Mouse (Mus musculus) small intestine, adult 2 months (tissue): Measurements from ENCODE around the gene Psmd6. TPM values are rescaled to one million over a fixed set of nuclear protein-coding genes. Genes with fewer than 3 reads are reported as not detected.

Experiments
- H3K27ac ChIP-seq: fragments of 200-500 bp; 2 replicates; pipeline ENCODE4 v1.5.1; 2012; ENCODE audit warnings: low read depth, low read length, control low read depth, inconsistent platforms; ENCODE audit not compliant: insufficient read depth
- H3K27me3 ChIP-seq: fragments of 200-500 bp; 2 replicates; pipeline ENCODE4 v1.6.1; 2012; ENCODE audit warnings: mild to moderate bottlenecking, moderate library complexity, low read length, inconsistent platforms; ENCODE audit not compliant: control insufficient read depth, insufficient read depth
- H3K36me3 ChIP-seq: fragments of 200-500 bp; 2 replicates; pipeline ENCODE4 v1.6.1; 2012; ENCODE audit warnings: mild to moderate bottlenecking, low read length, control low read depth, inconsistent platforms; ENCODE audit not compliant: control insufficient read depth, insufficient read depth
- H3K4me1 ChIP-seq: fragments of 200-500 bp; 2 replicates; pipeline ENCODE4 v1.6.1; 2012; ENCODE audit warnings: low read length, inconsistent platforms, mixed read lengths; ENCODE audit not compliant: control insufficient read depth, insufficient read depth, insufficient read length
- H3K4me3 ChIP-seq: fragments of 200-500 bp; 2 replicates; pipeline ENCODE4 v1.5.1; 2012; ENCODE audit warnings: low read depth, mild to moderate bottlenecking, control low read depth, inconsistent platforms, low read length, moderate library complexity
- CTCF ChIP-seq: fragments of 200-500 bp; IDR thresholded peaks from 2 replicates; pipeline ENCODE4 v1.5.1; 2012; ENCODE audit warnings: low read depth, mild to moderate bottlenecking, control low read depth, inconsistent platforms, low read length, moderate library complexity, mixed read lengths; ENCODE audit not compliant: insufficient replicate concordance, insufficient read length; ENCODE audit errors: extremely low read depth
- POLR2A ChIP-seq: fragments of 200-500 bp; IDR thresholded peaks from 2 replicates; pipeline ENCODE4 v1.6.1; 2012; ENCODE audit warnings: low read depth, mild to moderate bottlenecking, control low read depth, inconsistent platforms, low read length, moderate library complexity
- WGBS: fragments of 180-500 bp; shearing (Covaris S2); methylation state at CpG from one replicate; pipeline ENCODE4 v1.1.7; 2018; 5-methylcytosine and 5-hydroxymethylcytosine counted together
- polyA plus RNA-seq: library from polyadenylated mRNA; depleted of rRNA; stranded (reverse); fragments of >200 nt; gene quantifications from 2 replicates; pipeline ENCODE4 v1.2.3, GENCODE M21; 2012

Psmd6 gene
- polyA plus RNA-seq, 1 experiment, result 7.5 TPM

DNA sequence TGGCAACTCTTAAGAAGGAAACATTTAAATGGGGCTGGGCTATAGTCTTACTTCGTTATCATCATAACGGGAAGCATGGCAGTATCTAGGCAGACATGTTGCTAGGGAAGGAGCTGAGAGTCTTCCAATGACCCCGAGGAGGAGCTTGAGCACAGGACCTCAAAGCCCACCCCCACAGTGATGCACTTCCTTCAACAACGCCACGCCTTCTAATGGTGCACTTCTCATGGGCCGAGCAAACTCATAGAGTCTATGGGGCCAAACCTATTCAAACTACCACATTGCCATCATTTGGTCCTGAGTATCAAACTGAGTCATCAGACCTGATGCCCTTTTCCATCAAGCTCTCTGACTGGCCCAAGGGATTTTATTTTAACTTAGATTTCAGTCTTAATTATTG is 30.2 kb downstream of the Psmd6 start:
- H3K27me3 ChIP-seq, result no peaks in the 10 kb centered on the region
- no peak overlapping the region for H3K4me3 ChIP-seq
- no peaks in the 10 kb centered on the region for H3K4me1 ChIP-seq
- no peak for TF ChIP-seq CTCF
- no peak for TF ChIP-seq POLR2A
- 93% methylated on average over 6 of the region's 6 CpGs for WGBS
- H3K27ac ChIP-seq, result no peak overlapping the region
- peaks cover 46% of the 10 kb centered on the region for H3K36me3 ChIP-seq

DNA sequence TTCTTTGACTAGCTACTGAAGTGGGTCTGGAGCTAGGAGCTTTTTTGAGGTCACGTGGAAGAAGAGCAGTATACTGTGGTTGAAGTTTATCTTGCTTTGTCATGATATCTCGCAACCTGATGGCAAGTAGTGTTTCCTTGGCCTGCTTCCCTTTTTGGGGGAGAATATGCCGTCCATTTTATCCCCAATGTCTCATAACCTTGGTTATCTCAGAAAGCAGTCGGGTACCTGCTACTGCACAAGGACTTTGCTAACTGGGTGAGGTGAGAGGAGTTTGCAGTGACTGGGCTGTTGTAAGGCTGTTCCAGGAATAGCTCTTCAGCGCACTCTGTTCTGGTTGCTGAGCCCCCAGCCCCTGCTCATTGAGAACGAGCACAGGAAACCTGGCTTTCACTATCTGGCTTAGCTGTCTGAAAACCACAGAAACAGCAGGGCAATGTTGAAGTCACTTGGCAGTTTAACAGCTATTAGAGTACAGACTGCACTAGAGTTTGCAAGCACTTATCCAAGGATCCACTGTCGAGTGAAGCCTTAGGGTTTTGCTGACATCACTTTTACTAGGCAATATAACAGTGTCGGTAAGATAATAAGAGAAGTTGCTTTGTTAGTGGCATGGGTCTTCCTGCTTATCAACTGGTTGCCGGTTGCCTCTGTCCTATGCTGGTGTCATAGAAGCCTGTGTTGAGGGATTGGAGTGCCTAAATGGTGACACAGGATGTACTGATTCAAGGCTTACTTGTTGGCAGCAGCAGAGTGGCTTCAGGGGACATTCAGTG is 32.6 kb downstream of the Psmd6 start:
- Histone ChIP-seq H3K27ac (no peak overlapping the region), H3K4me1 (no peaks in the 10 kb centered on the region), H3K27me3 (no peaks in the 10 kb centered on the region), H3K4me3 (no peak overlapping the region), H3K36me3 (peaks cover 34% of the 10 kb centered on the region)
- TF ChIP-seq POLR2A (no peak), CTCF (no peak)
- 76% methylated on average over 9 of the region's 9 CpGs for WGBS

DNA sequence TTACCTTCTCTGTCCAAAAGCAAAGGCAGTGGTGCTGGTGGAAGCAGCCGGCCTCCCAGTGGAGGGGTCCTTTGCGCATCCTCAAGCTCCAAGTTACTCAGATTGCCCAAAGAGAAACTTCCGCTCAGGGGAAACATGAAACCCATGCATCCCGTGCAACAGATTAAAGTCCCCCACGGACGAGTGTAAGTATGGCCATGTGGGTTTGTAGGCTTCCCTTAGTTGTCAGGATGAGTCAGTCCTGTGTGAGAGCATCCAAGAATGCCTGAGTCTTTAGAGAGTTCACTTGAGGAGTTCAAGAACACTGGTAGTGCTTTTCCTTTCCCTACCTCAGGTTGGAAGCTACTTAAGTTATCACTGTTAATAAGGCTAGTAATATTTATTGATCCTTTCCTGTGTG is 33.4 kb downstream of the Psmd6 start:
- 87% methylated on average over 6 of the region's 6 CpGs for WGBS
- Histone ChIP-seq H3K36me3 (peaks cover 27% of the 10 kb centered on the region), H3K27me3 (no peaks in the 10 kb centered on the region), H3K4me1 (no peaks in the 10 kb centered on the region), H3K27ac (no peak overlapping the region), H3K4me3 (no peak overlapping the region)
- no peak for TF ChIP-seq CTCF
- TF ChIP-seq POLR2A, result no peak

DNA sequence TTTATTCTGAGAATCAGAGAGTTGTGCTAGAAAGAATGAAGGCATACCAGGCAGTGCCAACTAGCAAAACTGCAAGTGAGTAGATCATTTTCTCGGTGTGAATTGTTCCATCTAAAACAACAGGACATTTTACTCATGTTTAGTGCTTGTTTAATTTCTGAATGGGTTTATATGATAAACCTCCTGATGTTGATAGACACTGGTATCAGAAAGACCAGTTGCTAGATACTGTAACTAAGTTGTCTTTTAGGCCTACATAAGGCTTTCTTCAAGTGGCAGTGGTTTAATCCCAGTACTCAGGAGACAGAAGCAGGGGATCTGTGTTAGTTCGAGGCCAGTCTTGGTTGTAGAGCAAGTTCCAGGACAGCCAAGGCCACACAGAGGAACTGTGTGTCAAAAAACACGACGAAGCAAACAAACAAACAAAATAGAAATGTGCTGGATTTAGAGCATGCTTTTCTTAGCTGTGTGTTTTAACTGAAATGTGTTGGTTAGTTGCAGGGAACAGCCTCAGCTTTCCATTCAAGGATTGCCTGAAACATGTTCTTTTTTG is 34.0 kb downstream of the Psmd6 start:
- no peak for TF ChIP-seq POLR2A
- no peak for TF ChIP-seq CTCF
- Histone ChIP-seq H3K4me3 (no peak overlapping the region), H3K27ac (no peak overlapping the region), H3K27me3 (no peaks in the 10 kb centered on the region), H3K36me3 (peaks cover 26% of the 10 kb centered on the region), H3K4me1 (no peaks in the 10 kb centered on the region)
- WGBS, result 83% methylated on average over 4 of the region's 4 CpGs

DNA sequence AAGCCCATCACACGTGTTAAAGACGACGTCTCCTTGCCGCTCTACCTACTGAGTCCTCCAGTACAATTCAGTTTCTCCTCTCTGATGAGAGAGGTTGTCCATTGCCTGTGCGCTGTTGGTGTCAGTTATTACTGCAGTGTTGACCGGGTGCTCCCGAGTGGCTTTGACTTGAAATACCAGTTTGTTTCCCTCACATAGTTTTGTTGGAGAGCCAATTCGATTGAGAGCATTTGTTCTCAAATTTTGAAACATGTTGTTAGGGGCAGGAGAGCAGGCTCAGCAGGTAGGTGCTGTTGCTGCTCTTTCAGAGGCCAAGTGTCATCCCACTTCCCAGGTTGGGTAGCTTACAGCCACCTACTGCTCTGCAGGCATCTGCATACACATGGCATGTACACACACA is 37.0 kb downstream of the Psmd6 start:
- Histone ChIP-seq H3K4me1 (peaks cover 3% of the 10 kb centered on the region; the same call in 1 of the 2 replicates), H3K27ac (no peak overlapping the region), H3K36me3 (peaks cover 14% of the 10 kb centered on the region), H3K4me3 (no peak overlapping the region), H3K27me3 (no peaks in the 10 kb centered on the region)
- TF ChIP-seq POLR2A (no peak), CTCF (no peak)
- WGBS, result 89% methylated on average over 8 of the region's 8 CpGs

DNA sequence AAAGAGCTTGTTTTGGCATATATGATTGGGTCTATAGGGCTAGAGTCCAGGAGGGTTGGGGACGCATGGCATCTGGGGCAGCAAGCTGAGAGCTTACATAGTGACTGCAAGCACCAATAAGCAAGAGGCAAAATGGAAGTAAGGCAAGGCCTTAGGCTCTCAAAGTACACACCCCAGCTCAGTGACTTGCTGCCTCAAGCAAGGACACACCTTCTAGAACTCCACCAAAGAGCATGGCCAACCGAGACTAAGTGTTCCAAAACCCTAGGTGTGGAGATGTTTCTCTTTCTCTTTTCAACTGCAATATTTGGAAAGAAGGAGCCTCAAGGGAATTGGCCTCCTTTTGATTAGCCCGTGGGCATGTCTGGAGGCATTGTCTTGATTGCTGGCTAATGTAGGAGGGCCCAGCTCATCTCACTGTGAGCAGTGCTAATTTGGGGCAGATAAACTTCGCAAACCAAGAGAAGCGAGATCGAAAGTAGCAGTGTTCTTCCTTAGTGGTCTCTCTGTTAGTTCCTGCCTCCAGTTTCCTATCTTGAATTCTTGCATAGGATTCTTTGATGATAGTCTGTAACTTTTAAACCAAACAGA is 40.1 kb downstream of the Psmd6 start:
- WGBS, result 89% methylated on average over 6 of the region's 6 CpGs
- no peak for TF ChIP-seq POLR2A
- no peak for TF ChIP-seq CTCF
- H3K27ac ChIP-seq, result no peak overlapping the region
- no peaks in the 10 kb centered on the region for H3K27me3 ChIP-seq
- H3K36me3 ChIP-seq, result peaks cover 1% of the 10 kb centered on the region
- no peak overlapping the region for H3K4me3 ChIP-seq
- H3K4me1 ChIP-seq, result peaks cover 3% of the 10 kb centered on the region; the same call in 1 of the 2 replicates

DNA sequence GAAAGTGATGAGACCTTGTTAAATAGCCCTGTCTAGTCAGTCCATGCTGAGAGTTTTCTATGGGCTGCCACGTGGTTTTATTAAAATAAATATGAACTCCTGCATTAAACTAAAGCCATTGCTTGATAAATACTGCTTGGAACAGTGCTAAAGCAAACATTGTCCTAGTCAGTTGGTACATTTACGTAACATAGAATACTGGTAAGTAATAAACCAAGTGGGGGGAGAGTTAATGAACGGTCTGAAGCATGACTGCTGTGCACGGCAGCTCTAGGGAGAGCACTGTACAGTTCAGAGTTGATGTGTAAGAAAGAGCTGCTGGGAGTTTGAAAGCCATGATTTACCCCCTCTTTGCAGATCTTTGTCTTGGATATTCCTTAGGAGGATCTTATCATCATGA is 49.3 kb downstream of the Psmd6 start:
- Histone ChIP-seq H3K4me3 (no peak overlapping the region), H3K27me3 (no peaks in the 10 kb centered on the region), H3K4me1 (peaks cover 4% of the 10 kb centered on the region; the same call in 1 of the 2 replicates), H3K36me3 (peaks cover 2% of the 10 kb centered on the region; the same call in 1 of the 2 replicates), H3K27ac (no peak overlapping the region)
- 28% methylated on average over 4 of the region's 4 CpGs for WGBS
- TF ChIP-seq POLR2A (no peak), CTCF (no peak)
